Mouse (Mus musculus) ovary, postnatal 14 days (tissue): ENCODE results near the gene Timm29.

Experiments used
- DNase-seq: peaks from one replicate; pipeline ENCODE4 v3.0.0; 2022; ENCODE audit warnings: low spot score

Timm29 gene

DNA sequence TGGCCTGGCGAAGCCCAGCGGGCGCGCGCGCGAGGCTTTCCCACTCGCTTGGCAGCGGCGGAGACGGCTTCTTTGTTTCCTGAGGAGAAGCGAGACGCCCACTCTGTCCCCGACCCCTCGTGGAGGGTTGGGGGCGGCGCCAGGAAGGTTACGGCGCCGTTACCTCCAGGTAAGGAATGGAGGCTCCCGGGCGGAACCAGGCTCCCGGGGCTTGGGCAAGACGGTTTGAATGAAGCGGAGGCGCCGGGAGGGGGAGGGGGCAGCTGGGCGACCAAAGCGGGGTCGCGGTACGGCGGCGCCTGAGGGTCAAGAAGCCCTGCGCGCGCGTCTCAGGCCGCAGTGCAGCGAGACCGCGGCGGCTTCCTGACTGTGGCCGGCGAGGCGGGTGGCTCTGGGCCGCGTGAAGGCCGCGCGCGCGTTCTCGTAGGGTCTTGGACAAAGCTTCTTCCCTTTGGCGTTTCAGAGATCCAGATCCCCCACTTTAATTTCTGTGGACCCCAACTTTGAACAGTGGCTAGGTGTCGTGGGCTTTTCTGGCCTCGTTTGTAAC lies 23.8 kb downstream of the Timm29 start:
- DNase-seq = peak; percentile 75

DNA sequence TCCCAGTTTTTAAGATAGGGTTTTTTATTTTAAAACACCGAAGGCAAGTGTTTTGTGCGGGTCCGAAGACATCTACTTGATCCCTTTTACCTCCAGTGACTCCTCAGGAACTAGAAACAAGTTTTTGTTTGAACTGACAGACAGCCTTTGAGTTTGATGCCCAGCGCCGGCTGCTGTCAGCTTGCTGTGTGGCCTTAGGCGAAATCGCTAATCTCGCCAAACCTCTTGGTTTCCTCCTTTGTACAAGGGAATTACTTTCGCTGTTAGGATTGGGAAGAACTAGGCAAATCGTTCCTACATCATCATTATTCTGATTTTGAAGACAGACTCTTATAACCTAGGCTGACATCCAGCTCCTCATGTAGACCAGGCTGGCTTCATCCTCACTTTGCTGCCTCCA lies 24.5 kb downstream of the Timm29 start:
- no peak for DNase-seq

DNA sequence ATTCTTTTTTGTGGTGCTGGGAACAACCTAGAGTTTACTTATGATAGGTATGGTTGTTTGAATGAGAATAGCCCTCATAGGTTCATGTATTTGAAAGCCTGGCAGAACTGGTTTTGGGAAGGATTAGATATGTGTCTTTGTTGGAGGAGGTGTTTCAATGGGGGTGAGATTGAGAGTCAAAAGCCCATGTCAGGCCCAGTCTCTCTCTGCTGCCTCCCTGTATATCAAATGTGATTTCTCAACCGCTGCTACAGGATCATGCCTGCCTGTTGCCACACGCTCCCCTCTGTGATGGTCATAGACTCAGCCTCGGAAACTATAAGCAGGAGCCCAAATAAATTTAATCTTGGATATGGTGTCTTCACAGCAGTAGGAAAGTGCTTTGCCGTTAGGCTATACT lies 27.7 kb downstream of the Timm29 start:
- DNase-seq = no peak

- DNase-seq = no peak
Observed at GRCm38 (mm10) chr9:21622676-21623075, 30.2 kb downstream of the Timm29 start.

- DNase-seq = no peak
Observed at GRCm38 (mm10) chr9:21625342-21626339, 33.1 kb downstream of the Timm29 start.

- DNase-seq = no peak
Observed at GRCm38 (mm10) chr9:21626571-21626970, 34.0 kb downstream of the Timm29 start.

DNA sequence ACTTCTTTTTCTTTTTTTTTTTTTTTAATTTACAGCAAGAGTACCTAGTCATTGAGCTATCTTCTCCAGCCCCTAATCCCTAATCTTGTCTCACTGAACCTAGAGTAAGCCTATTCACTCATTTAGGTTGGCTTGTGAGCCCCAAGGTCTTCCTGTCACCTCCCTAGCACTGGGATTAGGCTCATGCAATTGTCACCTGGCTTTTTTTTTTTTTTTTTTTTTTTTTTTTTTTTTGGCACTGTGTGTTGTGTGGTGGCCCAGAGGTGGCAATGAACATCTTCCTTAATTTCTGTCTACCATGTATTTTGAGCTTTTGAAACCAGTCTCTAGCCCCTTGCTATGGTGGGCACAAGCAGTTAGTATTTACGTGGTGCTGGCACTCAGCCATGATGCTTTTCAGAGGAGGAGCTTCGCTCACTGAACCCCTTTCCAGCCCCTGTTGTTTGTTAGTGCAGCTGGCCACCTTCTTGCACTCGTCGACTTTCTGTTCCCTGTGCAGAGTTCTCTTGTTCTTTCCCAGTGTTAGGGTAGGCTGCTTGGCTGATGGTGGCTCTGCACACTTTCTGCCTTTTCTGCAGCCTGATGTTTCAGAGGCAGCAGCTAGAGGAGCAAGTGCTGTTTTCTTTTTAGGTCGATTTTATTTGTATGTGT lies 34.7 kb downstream of the Timm29 start:
- no peak for DNase-seq

DNA sequence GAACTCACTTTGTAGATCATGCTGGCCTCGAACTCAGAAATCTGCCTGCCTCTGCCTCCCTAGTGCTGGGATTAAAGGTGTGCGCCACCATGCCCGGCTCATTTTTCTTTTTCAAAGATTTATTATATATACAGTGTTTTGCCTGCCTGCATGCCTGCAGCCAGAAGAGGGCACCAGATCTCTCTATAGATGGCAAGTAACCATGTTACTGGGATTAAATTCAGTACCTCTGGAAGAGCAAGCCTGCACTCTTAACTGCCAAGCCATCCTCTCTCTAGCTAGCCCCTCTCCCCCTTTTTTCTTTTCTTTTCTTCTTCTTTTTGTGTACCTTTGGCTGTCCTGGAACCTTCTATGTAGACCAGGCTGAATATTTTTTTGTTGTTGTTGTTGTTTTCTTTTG lies 38.2 kb downstream of the Timm29 start:
- peak; percentile 13 for DNase-seq

DNA sequence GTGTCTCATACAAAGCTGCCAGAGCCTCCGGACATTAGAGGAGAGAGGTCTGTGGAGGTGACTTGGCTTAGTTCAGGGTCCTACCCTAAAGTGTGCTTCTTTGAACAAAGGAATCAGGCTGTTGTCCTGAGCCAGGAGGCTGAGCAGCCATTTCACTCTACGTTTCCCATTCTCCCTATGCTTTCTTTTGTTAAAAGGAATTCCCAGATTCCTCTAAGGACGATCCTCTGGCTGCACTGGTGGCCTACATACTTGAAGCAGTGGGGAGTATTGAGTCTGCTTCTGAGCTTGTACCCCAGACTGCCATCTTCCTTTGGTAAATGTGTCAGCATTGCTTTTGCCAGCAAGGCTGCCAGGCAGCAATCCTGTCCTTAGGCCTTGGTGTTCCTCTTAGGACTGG lies 40.6 kb downstream of the Timm29 start:
- no peak for DNase-seq

DNA sequence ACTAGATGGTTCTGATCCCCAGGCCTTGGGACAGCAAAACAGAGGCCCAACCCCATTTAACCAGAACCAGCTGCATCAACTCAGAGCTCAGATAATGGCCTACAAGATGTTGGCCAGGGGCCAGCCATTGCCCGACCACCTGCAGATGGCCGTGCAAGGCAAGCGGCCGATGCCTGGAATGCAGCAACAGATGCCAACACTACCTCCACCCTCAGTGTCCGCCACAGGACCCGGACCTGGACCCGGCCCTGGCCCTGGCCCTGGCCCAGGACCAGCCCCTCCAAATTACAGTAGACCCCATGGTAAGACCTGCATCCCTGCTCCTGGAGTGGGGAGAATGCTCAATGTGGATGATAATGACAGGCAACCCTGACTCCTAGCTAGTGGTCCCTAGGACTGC lies 43.1 kb downstream of the Timm29 start:
- DNase-seq = no peak

GRCm38 (mm10) chr9:21639031-21639430 lies 46.5 kb downstream of the Timm29 start:
- DNase-seq = no peak
